Mouse (Mus musculus) brain, embryonic 14.5 days (tissue): ENCODE measurements at regions not wholly inside any gene's neighbourhood (a gene's known extent, or its start where the extent isn't known, plus 50 kb on each side); places are given as distances from the start of the nearest gene placed in this dataset.
A peak's percentile ranks its signal among the peaks of the same experiment; 100 is the strongest.

Experiments used
- CTCF ChIP-seq: fragments of 200-500 bp; IDR thresholded peaks from 2 replicates; pipeline ENCODE4 v1.5.1; 2012; ENCODE audit warnings: inconsistent platforms, mild to moderate bottlenecking, moderate library complexity, borderline replicate concordance; ENCODE audit not compliant: insufficient read depth, insufficient read length; ENCODE audit errors: extremely low read depth
- POLR2A ChIP-seq: fragments of 200-500 bp; IDR thresholded peaks from 2 replicates; pipeline ENCODE4 v1.6.1; 2012; ENCODE audit warnings: mild to moderate bottlenecking, inconsistent platforms, borderline replicate concordance; ENCODE audit not compliant: poor library complexity, insufficient read depth, insufficient read length, severe bottlenecking; ENCODE audit errors: extremely low read depth

DNA sequence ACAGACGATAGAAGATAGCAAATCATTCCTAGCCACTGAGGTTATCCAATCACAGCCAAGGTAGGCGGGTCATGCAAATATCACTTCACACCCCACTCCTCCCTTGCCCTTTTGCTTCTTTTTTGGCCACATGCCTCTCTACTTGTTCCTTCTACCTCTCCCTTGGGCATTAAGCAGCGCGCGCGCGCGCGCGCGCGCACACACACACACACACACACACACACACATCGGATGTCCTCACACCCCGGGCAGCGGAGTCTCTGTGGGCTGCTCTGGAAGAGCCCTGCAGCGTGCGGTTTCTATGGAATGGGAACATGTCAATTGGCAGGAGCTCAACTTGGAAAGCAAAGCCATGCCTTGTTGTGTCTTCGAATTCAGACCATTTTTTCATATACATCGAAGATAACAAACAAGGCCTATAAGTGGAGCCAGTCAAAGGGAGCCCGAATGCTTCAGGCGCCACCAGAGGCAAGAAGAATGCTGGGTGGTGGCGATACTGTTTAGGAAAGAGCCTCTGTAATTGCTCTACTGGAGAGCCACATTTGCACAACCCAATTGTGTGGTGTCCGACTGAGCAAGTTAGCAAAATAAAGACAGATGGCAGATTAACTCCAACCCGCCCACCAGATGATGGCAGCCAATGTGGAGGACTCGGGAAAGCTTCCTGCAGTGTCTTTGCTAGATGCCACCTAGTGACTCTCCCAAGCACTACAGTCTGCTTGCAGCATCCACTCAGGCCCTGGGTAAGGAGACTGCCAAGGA is 183.3 kb upstream of the Serp2 start:
- TF ChIP-seq POLR2A (no peak), CTCF (peak; percentile 61)
